Mouse (Mus musculus): ENCODE results near the gene Mthfs. TPM values are rescaled to one million over a fixed set of nuclear protein-coding genes. Genes with fewer than 3 reads are reported as not detected.

Mthfs gene
- polyA plus RNA-seq, 1 experiment from 2014 or later = 14.1 TPM

- no peaks in the 10 kb centered on the region for H3K9me3 ChIP-seq (replicated peaks; ENCODE audit: control insufficient read depth, low read length)
- 67% methylated on average over 7 of the region's 7 CpGs for WGBS
- no peak overlapping the region for H3K4me2 ChIP-seq (ENCODE audit: low read length)
- H3K4me3 ChIP-seq (ENCODE audit: low read depth, low read length) = no peak overlapping the region
- no peaks in the 10 kb centered on the region for H3K4me1 ChIP-seq (ENCODE audit: control insufficient read depth, insufficient read depth, low read length)
- DNase-seq (ENCODE audit: low spot score) = peak; percentile 42
- peak; percentile 55; the same call in 1 of the 2 replicates for ATAC-seq
- no peaks in the 10 kb centered on the region for H3K36me3 ChIP-seq (ENCODE audit: control insufficient read depth, insufficient read depth, low read length)
- no peak overlapping the region for H3K9ac ChIP-seq (ENCODE audit: low read length)
- no peaks in the 10 kb centered on the region for H3K27me3 ChIP-seq (replicated peaks; ENCODE audit: control insufficient read depth, insufficient read depth, low read length)
- no peak overlapping the region for H3K27ac ChIP-seq (ENCODE audit: low read depth, low read length)
Observed at GRCm38 (mm10) chr9:89308357-89309194, 98.1 kb downstream of the Mthfs start.

- WGBS = 76% methylated on average over 2 of the region's 2 CpGs
- Histone ChIP-seq H3K4me1 (ENCODE audit: control insufficient read depth, insufficient read depth, low read length) (no peaks in the 10 kb centered on the region), H3K36me3 (ENCODE audit: control insufficient read depth, insufficient read depth, low read length) (no peaks in the 10 kb centered on the region), H3K27me3 (replicated peaks; ENCODE audit: control insufficient read depth, insufficient read depth, low read length) (no peaks in the 10 kb centered on the region), H3K27ac (ENCODE audit: low read depth, low read length) (no peak overlapping the region), H3K4me3 (ENCODE audit: low read depth, low read length) (no peak overlapping the region), H3K9ac (ENCODE audit: low read length) (no peak overlapping the region), H3K4me2 (ENCODE audit: low read length) (no peak overlapping the region), H3K9me3 (replicated peaks; ENCODE audit: control insufficient read depth, low read length) (no peaks in the 10 kb centered on the region)
- DNase-seq (ENCODE audit: low spot score) = no peak
- ATAC-seq = no peak
Observed at GRCm38 (mm10) chr9:89309195-89309535, 98.7 kb downstream of the Mthfs start.

GRCm38 (mm10) chr9:89311649-89312048, 101.2 kb downstream of the Mthfs start:
- Histone ChIP-seq H3K36me3 (ENCODE audit: control insufficient read depth, insufficient read depth, low read length) (no peaks in the 10 kb centered on the region), H3K4me1 (ENCODE audit: control insufficient read depth, insufficient read depth, low read length) (no peaks in the 10 kb centered on the region), H3K27ac (ENCODE audit: low read depth, low read length) (no peak overlapping the region), H3K27me3 (replicated peaks; ENCODE audit: control insufficient read depth, insufficient read depth, low read length) (no peaks in the 10 kb centered on the region), H3K9me3 (replicated peaks; ENCODE audit: control insufficient read depth, low read length) (no peaks in the 10 kb centered on the region), H3K4me3 (ENCODE audit: low read depth, low read length) (no peak overlapping the region), H3K4me2 (ENCODE audit: low read length) (no peak overlapping the region), H3K9ac (ENCODE audit: low read length) (no peak overlapping the region)
- ATAC-seq (no peak), DNase-seq (ENCODE audit: low spot score) (no peak)
- WGBS = 78% methylated on average over 2 of the region's 2 CpGs

- Histone ChIP-seq H3K27ac (ENCODE audit: low read depth, low read length) (no peak overlapping the region), H3K9me3 (replicated peaks; ENCODE audit: control insufficient read depth, low read length) (no peaks in the 10 kb centered on the region), H3K9ac (ENCODE audit: low read length) (no peak overlapping the region), H3K4me3 (ENCODE audit: low read depth, low read length) (no peak overlapping the region), H3K27me3 (replicated peaks; ENCODE audit: control insufficient read depth, insufficient read depth, low read length) (no peaks in the 10 kb centered on the region), H3K4me2 (ENCODE audit: low read length) (no peak overlapping the region), H3K4me1 (ENCODE audit: control insufficient read depth, insufficient read depth, low read length) (no peaks in the 10 kb centered on the region), H3K36me3 (ENCODE audit: control insufficient read depth, insufficient read depth, low read length) (no peaks in the 10 kb centered on the region)
- ATAC-seq = no peak
- no peak for DNase-seq (ENCODE audit: low spot score)
- 83% methylated on average over 1 of the region's 1 CpGs for WGBS
Observed at GRCm38 (mm10) chr9:89373731-89374130, 163.3 kb downstream of the Mthfs start.

GRCm38 (mm10) chr9:89374650-89375049, 164.2 kb downstream of the Mthfs start:
- Histone ChIP-seq H3K27me3 (replicated peaks; ENCODE audit: control insufficient read depth, insufficient read depth, low read length) (no peaks in the 10 kb centered on the region), H3K4me1 (ENCODE audit: control insufficient read depth, insufficient read depth, low read length) (no peaks in the 10 kb centered on the region), H3K36me3 (ENCODE audit: control insufficient read depth, insufficient read depth, low read length) (no peaks in the 10 kb centered on the region), H3K4me2 (ENCODE audit: low read length) (no peak overlapping the region), H3K9ac (ENCODE audit: low read length) (no peak overlapping the region), H3K9me3 (replicated peaks; ENCODE audit: control insufficient read depth, low read length) (no peaks in the 10 kb centered on the region), H3K27ac (ENCODE audit: low read depth, low read length) (no peak overlapping the region), H3K4me3 (ENCODE audit: low read depth, low read length) (no peak overlapping the region)
- WGBS = 89% methylated on average over 4 of the region's 4 CpGs
- DNase-seq (ENCODE audit: low spot score) = no peak
- no peak for ATAC-seq

GRCm38 (mm10) chr9:89403031-89403430, 192.6 kb downstream of the Mthfs start:
- Histone ChIP-seq H3K4me2 (ENCODE audit: low read length) (no peak overlapping the region), H3K9ac (ENCODE audit: low read length) (no peak overlapping the region), H3K36me3 (ENCODE audit: control insufficient read depth, insufficient read depth, low read length) (no peaks in the 10 kb centered on the region), H3K9me3 (replicated peaks; ENCODE audit: control insufficient read depth, low read length) (no peaks in the 10 kb centered on the region), H3K27ac (ENCODE audit: low read depth, low read length) (no peak overlapping the region), H3K4me3 (ENCODE audit: low read depth, low read length) (no peak overlapping the region), H3K4me1 (ENCODE audit: control insufficient read depth, insufficient read depth, low read length) (no peaks in the 10 kb centered on the region), H3K27me3 (replicated peaks; ENCODE audit: control insufficient read depth, insufficient read depth, low read length) (no peaks in the 10 kb centered on the region)
- ATAC-seq (no peak), DNase-seq (ENCODE audit: low spot score) (no peak)
- 93% methylated on average over 1 of the region's 1 CpGs for WGBS

Other genes with a start within 250 kb of the Mthfs start
- not detected in 2 replicates for gene Trim43b, start 117.8 kb upstream of the Mthfs start, polyA plus RNA-seq (2014; fragmentation: Nextera tagmentation; extraction: Ambion mirVana)
- gene Bcl2a1b, start 11.5 kb upstream of the Mthfs start, polyA plus RNA-seq (2014; fragmentation: Nextera tagmentation; extraction: Ambion mirVana) = 1.3 and 1.4 TPM in 2 replicates
- 0.38 TPM in 1 of 2 replicates, not detected in the other for gene Gm29094, start 11.3 kb upstream of the Mthfs start, polyA plus RNA-seq (2014; fragmentation: Nextera tagmentation; extraction: Ambion mirVana)